Mouse (Mus musculus): ENCODE measurements around the gene Dnajb4. TPM values are rescaled to one million over a fixed set of nuclear protein-coding genes. Genes with fewer than 3 reads are reported as not detected.

Gene Dnajb4
- polyA plus RNA-seq, 1 experiment from 2014 or later = 33.7 TPM

GRCm38 (mm10) chr3:152172322-152172935, 37.7 kb downstream of the Dnajb4 start:
- Histone ChIP-seq H3K36me3 (ENCODE audit: insufficient read depth) (no peaks in the 10 kb centered on the region), H3K9me3 (ENCODE audit: low read depth, low read length) (no peaks in the 10 kb centered on the region), H3K4me1 (ENCODE audit: insufficient read depth) (peaks cover 15% of the 10 kb centered on the region), H3K27me3 (ENCODE audit: insufficient read depth, low read length) (no peaks in the 10 kb centered on the region), H3K4me2 (no peak overlapping the region), H3K4me3 (ENCODE audit: low read depth, low read length) (no peak overlapping the region), H3K9ac (no peak overlapping the region), H3K27ac (ENCODE audit: low read depth) (peak overlapping the region; percentile 12; the same call in 1 of the 2 replicates)
- 27% methylated on average over 7 of the region's 7 CpGs for whole genome bisulfite sequencing
- TF ChIP-seq CTCF (IDR thresholded peaks at IDR 0.05; ENCODE audit: low read depth) = no peak
- ATAC-seq (ENCODE audit: insufficient read depth) (peak; percentile 67), DNase-seq (peak; percentile 82)

GRCm38 (mm10) chr3:152171862-152172261, 38.2 kb downstream of the Dnajb4 start:
- Histone ChIP-seq H3K36me3 (ENCODE audit: insufficient read depth) (no peaks in the 10 kb centered on the region), H3K9ac (no peak overlapping the region), H3K9me3 (ENCODE audit: low read depth, low read length) (no peaks in the 10 kb centered on the region), H3K4me3 (ENCODE audit: low read depth, low read length) (no peak overlapping the region), H3K4me1 (ENCODE audit: insufficient read depth) (peaks cover 21% of the 10 kb centered on the region), H3K4me2 (no peak overlapping the region), H3K27me3 (ENCODE audit: insufficient read depth, low read length) (no peaks in the 10 kb centered on the region), H3K27ac (ENCODE audit: low read depth) (peak overlapping the region; percentile 12; the same call in 1 of the 2 replicates)
- no peak for TF ChIP-seq CTCF (IDR thresholded peaks at IDR 0.05; ENCODE audit: low read depth)
- ATAC-seq (ENCODE audit: insufficient read depth) (peak; percentile 22; the same call in 1 of the 2 replicates), DNase-seq (no peak)
- WGBS = 34% methylated on average over 7 of the region's 7 CpGs

- Histone ChIP-seq H3K9ac (no peak overlapping the region), H3K4me3 (ENCODE audit: low read depth, low read length) (no peak overlapping the region)
- WGBS = 49% methylated on average over 2 of the region's 2 CpGs
Measured at GRCm38 (mm10) chr3:152171236-152171635, 38.9 kb downstream of the Dnajb4 start.

GRCm38 (mm10) chr3:152170407-152170806, 39.7 kb downstream of the Dnajb4 start:
- no peak for TF ChIP-seq CTCF (IDR thresholded peaks at IDR 0.05; ENCODE audit: low read depth)
- no peaks in the 10 kb centered on the region for H3K36me3 ChIP-seq (ENCODE audit: insufficient read depth)
- H3K4me1 ChIP-seq (ENCODE audit: insufficient read depth) = peaks cover 30% of the 10 kb centered on the region
- peak; percentile 79 for DNase-seq
- peak; percentile 55; the same call in 1 of the 2 replicates for ATAC-seq (ENCODE audit: insufficient read depth)
- no peaks in the 10 kb centered on the region for H3K9me3 ChIP-seq (ENCODE audit: low read depth, low read length)
- H3K27me3 ChIP-seq (ENCODE audit: insufficient read depth, low read length) = peaks cover 7% of the 10 kb centered on the region
- H3K27ac ChIP-seq (ENCODE audit: low read depth) = 0 out of 2 replicates have a peak overlapping the region, but pooled peaks have one; percentile 2
- H3K9ac ChIP-seq = no peak overlapping the region
- H3K4me3 ChIP-seq (ENCODE audit: low read depth, low read length) = no peak overlapping the region
- WGBS = 5% methylated on average over 1 of the region's 1 CpGs
- H3K4me2 ChIP-seq = no peak overlapping the region

More at GRCm38 (mm10) chr3:152171236-152171635, 38.9 kb downstream of the Dnajb4 start:
- Histone ChIP-seq H3K27me3 (ENCODE audit: insufficient read depth, low read length) (no peaks in the 10 kb centered on the region), H3K4me1 (ENCODE audit: insufficient read depth) (peaks cover 22% of the 10 kb centered on the region), H3K4me2 (no peak overlapping the region), H3K36me3 (ENCODE audit: insufficient read depth) (no peaks in the 10 kb centered on the region), H3K27ac (ENCODE audit: low read depth) (peak overlapping the region; percentile 2; the same call in 1 of the 2 replicates), H3K9me3 (ENCODE audit: low read depth, low read length) (no peaks in the 10 kb centered on the region)
- no peak for TF ChIP-seq CTCF (IDR thresholded peaks at IDR 0.05; ENCODE audit: low read depth)
- DNase-seq (no peak), ATAC-seq (ENCODE audit: insufficient read depth) (no peak)

GRCm38 (mm10) chr3:152168007-152168406, 42.1 kb downstream of the Dnajb4 start:
- no peaks in the 10 kb centered on the region for H3K36me3 ChIP-seq (ENCODE audit: insufficient read depth)
- H3K4me2 ChIP-seq = no peak overlapping the region
- 90% methylated on average over 10 of the region's 10 CpGs for WGBS
- H3K4me3 ChIP-seq (ENCODE audit: low read depth, low read length) = no peak overlapping the region
- H3K4me1 ChIP-seq (ENCODE audit: insufficient read depth) = peaks cover 30% of the 10 kb centered on the region
- DNase-seq (no peak), ATAC-seq (ENCODE audit: insufficient read depth) (no peak)
- H3K9me3 ChIP-seq (ENCODE audit: low read depth, low read length) = no peaks in the 10 kb centered on the region
- no peak overlapping the region for H3K9ac ChIP-seq
- TF ChIP-seq CTCF (IDR thresholded peaks at IDR 0.05; ENCODE audit: low read depth) = no peak
- H3K27me3 ChIP-seq (ENCODE audit: insufficient read depth, low read length) = peaks cover 10% of the 10 kb centered on the region
- no peak overlapping the region for H3K27ac ChIP-seq (ENCODE audit: low read depth)

GRCm38 (mm10) chr3:152166699-152167451, 43.2 kb downstream of the Dnajb4 start:
- peaks cover 10% of the 10 kb centered on the region for H3K27me3 ChIP-seq (ENCODE audit: insufficient read depth, low read length)
- peak overlapping the region; percentile 53 for H3K4me2 ChIP-seq
- no peak for ATAC-seq (ENCODE audit: insufficient read depth)
- H3K4me3 ChIP-seq (ENCODE audit: low read depth, low read length) = peak overlapping the region; percentile 3
- 12% methylated on average over 29 of the region's 29 CpGs for WGBS
- peak; percentile 66 for DNase-seq
- H3K9ac ChIP-seq = no peak overlapping the region
- H3K27ac ChIP-seq (ENCODE audit: low read depth) = no peak overlapping the region
- peaks cover 24% of the 10 kb centered on the region for H3K4me1 ChIP-seq (ENCODE audit: insufficient read depth)
- no peak for TF ChIP-seq CTCF (IDR thresholded peaks at IDR 0.05; ENCODE audit: low read depth)
- no peaks in the 10 kb centered on the region for H3K36me3 ChIP-seq (ENCODE audit: insufficient read depth)
- no peaks in the 10 kb centered on the region for H3K9me3 ChIP-seq (ENCODE audit: low read depth, low read length)

- 21% methylated on average over 10 of the region's 10 CpGs for WGBS
- H3K9ac ChIP-seq = peak within 1 kb of the TSS; percentile 55
- H3K27me3 ChIP-seq (ENCODE audit: insufficient read depth, low read length) = peaks cover 10% of the 10 kb centered on the region
- no peaks in the 10 kb centered on the region for H3K9me3 ChIP-seq (ENCODE audit: low read depth, low read length)
- H3K4me2 ChIP-seq = peak within 1 kb of the TSS; percentile 96
- DNase-seq (no peak), ATAC-seq (ENCODE audit: insufficient read depth) (no peak)
- no peak for TF ChIP-seq CTCF (IDR thresholded peaks at IDR 0.05; ENCODE audit: low read depth)
- no peaks in the 10 kb centered on the region for H3K36me3 ChIP-seq (ENCODE audit: insufficient read depth)
- H3K4me3 ChIP-seq (ENCODE audit: low read depth, low read length) = peak within 1 kb of the TSS; percentile 48
- peaks cover 18% of the 10 kb centered on the region; the same call in 1 of the 2 replicates for H3K4me1 ChIP-seq (ENCODE audit: insufficient read depth)
- H3K27ac ChIP-seq (ENCODE audit: low read depth) = 0 out of 2 replicates have a peak within 1 kb of the TSS, but pooled peaks have one; percentile 8
Measured at GRCm38 (mm10) chr3:152166099-152166423, 44.0 kb downstream of the Dnajb4 start, which contains the start of gene Gipc2. Gene Gipc2, minus strand, starts transcription at chr3:152166230.
